ENCODE assay signal across 31 mouse cellular contexts in the genomic region with DNA sequence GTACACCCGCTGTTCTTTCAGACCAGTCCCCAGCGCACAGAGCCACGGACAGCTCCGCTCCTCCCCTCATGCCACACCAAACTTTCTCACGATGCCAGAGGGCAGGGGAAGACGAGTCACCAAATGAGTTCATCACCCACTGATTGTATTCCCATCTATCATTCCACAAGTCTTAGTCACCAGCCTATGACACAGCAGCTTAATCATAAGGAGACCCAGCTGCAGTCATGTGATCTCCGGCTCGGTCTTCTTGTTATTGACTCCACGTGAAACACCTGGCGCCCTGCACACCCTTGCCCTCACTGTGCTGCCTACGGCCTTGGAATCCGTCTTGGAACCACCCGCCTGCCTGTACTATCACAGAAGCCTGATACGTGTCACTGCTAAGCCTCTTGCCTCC. TPM values are rescaled to one million over a fixed set of nuclear protein-coding genes. Genes with fewer than 3 reads are reported as not detected.
DNase-seq lines count a peak whose midpoint lies in the region; TF ChIP-seq lines count a peak whose summit lies in the region.
"Had no signal": no experiment of that assay in that cellular context is flagged by ENCODE, and none has a peak within 500 bp of the region (broad histone marks: within the 10 kb centered on the region; RNA-seq: fewer than 3 reads in every experiment).

No protein-coding gene starts in this region.

- H3K79me3 ChIP-seq in C2C12 (ENCODE audit: low read depth) = no peaks in the 10 kb centered on the region

- H3K36me3 ChIP-seq in C2C12 (ENCODE audit: control insufficient read depth, insufficient read depth) (no peaks in the 10 kb centered on the region), myocyte (ENCODE audit: control insufficient read depth, insufficient read depth) (no peaks in the 10 kb centered on the region)

- no peak for TF ChIP-seq CTCF in C2C12 (IDR thresholded peaks at IDR 0.05; ENCODE audit: control insufficient read depth, insufficient read depth, insufficient read length)

- TF ChIP-seq POLR2A in myocyte (IDR thresholded peaks at IDR 0.05; ENCODE audit: insufficient read length, low read depth) = no peak

- H3ac ChIP-seq in C2C12 (ENCODE audit: control insufficient read depth, insufficient read length, low read depth) = no peak overlapping the region
- H3ac ChIP-seq in myocyte (ENCODE audit: control insufficient read depth, insufficient read length) = no peak overlapping the region

- H3K79me2 ChIP-seq in C2C12 (ENCODE audit: control insufficient read depth, insufficient read depth) = no peaks in the 10 kb centered on the region
- H3K79me2 ChIP-seq in myocyte (ENCODE audit: control insufficient read depth, insufficient read depth) = no peaks in the 10 kb centered on the region

- H3K4me3 ChIP-seq in C2C12 (ENCODE audit: insufficient read depth, poor library complexity, severe bottlenecking) (no peak overlapping the region), myocyte (no peak overlapping the region)
- H3K4me3 ChIP-seq: embryonic facial prominence, embryonic 10.5 days; kidney, embryonic 15.5 days; left cerebral cortex, adult 2 months; limb, embryonic 15.5 days; liver, embryonic 15.5 days; midbrain, embryonic 15.5 days had no signal

- no peaks in the 10 kb centered on the region for H3K27me3 ChIP-seq in C2C12 (ENCODE audit: control insufficient read depth, insufficient read depth, insufficient read length)
- H3K27me3 ChIP-seq in myocyte (ENCODE audit: control insufficient read depth, insufficient read depth, insufficient read length) = no peaks in the 10 kb centered on the region
- H3K27me3 ChIP-seq: kidney, embryonic 15.5 days; limb, embryonic 15.5 days; liver, embryonic 15.5 days; midbrain, embryonic 15.5 days had no signal

- DNase-seq in 3134 (ENCODE audit: extremely low read depth, insufficient read length, low spot score) (peak; percentile 38), R1 (ENCODE audit: low read depth, low spot score) (peak; percentile 52)
- no peak for DNase-seq in kidney, adult 9 months
- no peak for DNase-seq in thymus, postnatal 10 days (ENCODE audit: low spot score in 2 of 2)
- DNase-seq in thymus, postnatal 0 days (ENCODE audit: low spot score) = no peak
- DNase-seq: adrenal gland, postnatal 36 days; cerebellum, adult 11 months; cerebellum, postnatal 10 days; gastrocnemius, postnatal 14 days; heart, postnatal 4 days; kidney, postnatal 4 days; left cerebral cortex, postnatal 4 days; lung, postnatal 4 days; right cerebral cortex, adult 18-20 months; right cerebral cortex, postnatal 4 days; thymus, postnatal 25 days had no signal

- no peak overlapping the region for H3K4me2 ChIP-seq in myocyte (ENCODE audit: low read depth)
- H3K4me2 ChIP-seq: hindbrain, embryonic 14.5 days; kidney, embryonic 15.5 days; limb, embryonic 15.5 days; liver, embryonic 15.5 days; midbrain, embryonic 15.5 days had no signal

TF ChIP-seq in C2C12, 6 proteins besides CTCF, POLR2A, EP300 and RAD21:
- TF ChIP-seq CEBPB (IDR thresholded peaks at IDR 0.05; ENCODE audit: low read depth) (no peak), MAX (IDR thresholded peaks at IDR 0.05) (no peak), MYOD1 (IDR thresholded peaks at IDR 0.05; ENCODE audit: control insufficient read depth, insufficient read length, low read depth) (peak; percentile 15), USF1 (IDR thresholded peaks at IDR 0.05; ENCODE audit: low read depth) (peak; percentile 80), MYOG (IDR thresholded peaks at IDR 0.05; ENCODE audit: control insufficient read depth, extremely low read depth, insufficient read length) (no peak), FOSL1 (IDR thresholded peaks at IDR 0.05; ENCODE audit: insufficient read depth, low read length, poor library complexity, severe bottlenecking) (peak; percentile 41)

TF ChIP-seq in myocyte, 11 proteins besides CTCF, POLR2A, EP300 and RAD21:
- TF ChIP-seq TCF12 (IDR thresholded peaks at IDR 0.05; ENCODE audit: insufficient read depth, poor library complexity, severe bottlenecking) (no peak), USF1 (IDR thresholded peaks at IDR 0.05; ENCODE audit: low read depth) (peak; percentile 68)

RNA-seq across cellular contexts. Expression of a gene that starts 28.7 kb away (rescaled TPM):
- polyA plus RNA-seq in C2C12 (2012; fragmentation: generic; extraction: Trizol) (3.7 TPM), myocyte (2012; fragmentation: generic; extraction: Trizol) (3.4 TPM)
- 4.2 and 4.4 TPM in 2 replicates for polyA plus RNA-seq in thymus, postnatal 0 days (2015; fragmentation: Nextera tagmentation; extraction: Ambion mirVana)

RNA-seq across cellular contexts. Expression of a gene that starts 38.5 kb away (rescaled TPM):
- polyA plus RNA-seq in C2C12 (2012; fragmentation: generic; extraction: Trizol) (not detected), myocyte (2012; fragmentation: generic; extraction: Trizol) (not detected)
- 0.08 and 0.16 TPM in 2 replicates for polyA plus RNA-seq in thymus, postnatal 0 days (2015; fragmentation: Nextera tagmentation; extraction: Ambion mirVana)
- polyA plus RNA-seq: cortical plate, adult 2 months; embryonic facial prominence, embryonic 10.5 days; forebrain, embryonic 16.5 days; heart, embryonic 16.5 days; hindbrain, embryonic 14.5 days; inflammation-experienced regulatory T-cells, adult 6 months; limb, embryonic 15.5 days; liver, embryonic 15.5 days; lung, embryonic 16.5 days; midbrain, embryonic 15.5 days; neural tube, embryonic 14.5 days had no signal

RNA-seq across cellular contexts. Expression of a gene that starts 56.4 kb away (rescaled TPM):
- polyA plus RNA-seq in C2C12 (2012; fragmentation: generic; extraction: Trizol) (156 TPM), myocyte (2012; fragmentation: generic; extraction: Trizol) (58.9 TPM)
- 71.3 and 75.3 TPM in 2 replicates for polyA plus RNA-seq in thymus, postnatal 0 days (2015; fragmentation: Nextera tagmentation; extraction: Ambion mirVana)

Comparison
In these comparisons a context has a peak if more than half of its experiments do, and no peak if none do; other contexts are left out.
1. DNase-seq: peak in 3134 (single experiment) and R1 (single experiment); none in kidney, adult 9 months (single experiment), thymus, postnatal 10 days (0 of 2) and thymus, postnatal 0 days (single experiment).